Mouse (Mus musculus) thymus, postnatal 25 days (tissue): ENCODE measurements around the gene Kcnj11.

Experiments used
- DNase-seq: peaks from one replicate; pipeline ENCODE4 v3.0.0; 2022

Kcnj11 gene

GRCm38 (mm10) chr7:46100563-46100962, at the start of gene Kcnj11:
Gene Kcnj11 (minus strand): TSS chr7:46100764.
- peak; percentile 74 for DNase-seq

- no peak for DNase-seq
Observed at GRCm38 (mm10) chr7:46147417-46147816, 46.9 kb upstream of the Kcnj11 start.

GRCm38 (mm10) chr7:46146675-46147308, 46.2 kb upstream of the Kcnj11 start:
- no peak for DNase-seq

GRCm38 (mm10) chr7:46144061-46144460, 43.5 kb upstream of the Kcnj11 start:
- no peak for DNase-seq

GRCm38 (mm10) chr7:46138329-46138930, 37.9 kb upstream of the Kcnj11 start:
- DNase-seq: no peak

GRCm38 (mm10) chr7:46133858-46134257, 33.3 kb upstream of the Kcnj11 start:
- DNase-seq: no peak

- no peak for DNase-seq
Observed at GRCm38 (mm10) chr7:46132229-46132628, 31.7 kb upstream of the Kcnj11 start.

GRCm38 (mm10) chr7:46131806-46132205, 31.2 kb upstream of the Kcnj11 start:
- DNase-seq: no peak

- DNase-seq: no peak
Observed at GRCm38 (mm10) chr7:46131266-46131665, 30.7 kb upstream of the Kcnj11 start.

- DNase-seq: no peak
Observed at GRCm38 (mm10) chr7:46130723-46131122, 30.2 kb upstream of the Kcnj11 start.

GRCm38 (mm10) chr7:46129463-46130179, 29.1 kb upstream of the Kcnj11 start:
- DNase-seq: no peak

GRCm38 (mm10) chr7:46128196-46128595, 27.6 kb upstream of the Kcnj11 start:
- no peak for DNase-seq

GRCm38 (mm10) chr7:46125340-46125739, 24.8 kb upstream of the Kcnj11 start:
- DNase-seq: no peak

- DNase-seq: no peak
Observed at GRCm38 (mm10) chr7:46124460-46124859, 23.9 kb upstream of the Kcnj11 start.

- no peak for DNase-seq
Observed at GRCm38 (mm10) chr7:46122964-46123363, 22.4 kb upstream of the Kcnj11 start.

- no peak for DNase-seq
Observed at GRCm38 (mm10) chr7:46117035-46117434, 16.5 kb upstream of the Kcnj11 start.

GRCm38 (mm10) chr7:46116118-46116581, 15.6 kb upstream of the Kcnj11 start:
- DNase-seq: no peak

GRCm38 (mm10) chr7:46113435-46113834, 12.9 kb upstream of the Kcnj11 start:
- no peak for DNase-seq

GRCm38 (mm10) chr7:46111938-46112337, 11.4 kb upstream of the Kcnj11 start:
- no peak for DNase-seq

- DNase-seq: no peak
Observed at GRCm38 (mm10) chr7:46111212-46111817, 10.8 kb upstream of the Kcnj11 start.

GRCm38 (mm10) chr7:46110079-46110478, 9.5 kb upstream of the Kcnj11 start:
- DNase-seq: no peak

GRCm38 (mm10) chr7:46105484-46105883, 4.9 kb upstream of the Kcnj11 start:
- DNase-seq: no peak

- no peak for DNase-seq
Observed at GRCm38 (mm10) chr7:46104256-46104915, 3.8 kb upstream of the Kcnj11 start.
